Mouse (Mus musculus) layer of hippocampus, adult 2 months (tissue): ENCODE measurements at regions not wholly inside any gene's neighbourhood (a gene's known extent, or its start where the extent isn't known, plus 50 kb on each side); places are given as distances from the start of the nearest gene placed in this dataset.

Experiments
- DNase-seq, 2 experiments: peaks; one replicate each; pipeline ENCODE4 v3.0.0; 2022; ENCODE audit warnings: low spot score in 2 of 2
- H3K27ac ChIP-seq: fragments of 200-600 bp; 2 replicates; pipeline ENCODE4 v1.8.1; 2022
- H3K4me3 ChIP-seq: fragments of 200-600 bp; 2 replicates; pipeline ENCODE4 v1.8.1; 2022; ENCODE audit warnings: mild to moderate bottlenecking
- CTCF ChIP-seq: fragments of 200-600 bp; conservative IDR thresholded peaks from 2 replicates; pipeline ENCODE4 v1.8.1; 2022; ENCODE audit warnings: antibody characterized with exemption, mild to moderate bottlenecking, moderate library complexity

- TF ChIP-seq CTCF: no peak
- Histone ChIP-seq H3K4me3 (no peak overlapping the region), H3K27ac (no peak overlapping the region)
- no peak for DNase-seq
These were observed 497.5 kb downstream of the Plcl1 start for GRCm38 (mm10) chr1:55903177-55903576.

DNA sequence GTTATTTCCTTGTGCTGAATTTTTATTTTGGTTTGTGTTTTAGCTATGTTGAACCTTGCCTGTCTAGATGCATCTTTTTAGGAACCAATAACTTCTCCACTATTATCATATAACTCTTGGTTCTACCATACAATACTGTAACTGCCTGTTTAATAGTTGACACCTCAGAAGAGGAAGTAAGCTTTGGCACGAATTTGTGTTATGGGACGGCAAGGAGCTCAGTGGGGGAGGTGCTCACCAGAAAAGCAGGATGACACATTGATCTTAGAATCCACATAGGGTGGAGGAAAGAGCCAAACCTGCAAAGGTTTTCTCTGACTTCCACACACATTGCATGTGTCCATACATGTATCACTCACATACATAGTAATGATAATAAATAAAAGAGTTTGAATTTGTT, 498.9 kb downstream of the Plcl1 start:
- TF ChIP-seq CTCF: no peak
- DNase-seq: no peak
- Histone ChIP-seq H3K4me3 (no peak overlapping the region), H3K27ac (no peak overlapping the region)

GRCm38 (mm10) chr1:55905232-55905631, 499.5 kb downstream of the Plcl1 start:
- Histone ChIP-seq H3K27ac (no peak overlapping the region), H3K4me3 (no peak overlapping the region)
- no peak for DNase-seq
- peak; percentile 35; the same call in 1 of the 2 replicates for TF ChIP-seq CTCF

GRCm38 (mm10) chr1:55910024-55910423, 504.3 kb downstream of the Plcl1 start:
- TF ChIP-seq CTCF: no peak
- Histone ChIP-seq H3K4me3 (no peak overlapping the region), H3K27ac (no peak overlapping the region)
- no peak for DNase-seq

- DNase-seq: no peak
- Histone ChIP-seq H3K27ac (no peak overlapping the region), H3K4me3 (no peak overlapping the region)
- no peak for TF ChIP-seq CTCF
These were observed 508.6 kb downstream of the Plcl1 start for GRCm38 (mm10) chr1:55914284-55914683.

DNA sequence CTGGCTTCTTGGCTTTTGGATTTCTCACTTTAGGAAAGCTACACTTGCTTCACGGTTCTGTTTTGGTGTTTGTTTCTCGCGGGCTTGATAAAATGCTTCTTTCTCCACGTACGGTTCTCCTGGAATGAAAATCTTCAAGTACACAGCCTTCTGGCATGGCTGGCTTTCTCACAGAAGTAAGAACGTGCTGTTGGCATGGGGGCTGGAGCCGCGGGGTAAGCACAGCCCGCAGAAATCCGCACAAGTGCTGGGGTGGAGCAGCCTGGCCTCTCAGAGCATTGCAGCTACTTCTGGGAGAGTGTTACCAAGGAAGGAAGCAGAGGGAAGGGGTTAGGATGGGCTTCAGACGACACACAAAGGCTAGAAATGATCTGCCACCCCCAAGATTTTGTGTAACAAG, 510.2 kb downstream of the Plcl1 start:
- Histone ChIP-seq H3K4me3 (no peak overlapping the region), H3K27ac (no peak overlapping the region)
- TF ChIP-seq CTCF: no peak
- DNase-seq: no peak

- TF ChIP-seq CTCF: no peak
- Histone ChIP-seq H3K27ac (no peak overlapping the region), H3K4me3 (no peak overlapping the region)
- no peak for DNase-seq
These were observed 513.8 kb downstream of the Plcl1 start for GRCm38 (mm10) chr1:55919516-55919915.

- DNase-seq: no peak
- no peak overlapping the region for H3K27ac ChIP-seq
- TF ChIP-seq CTCF: no peak
- no peak overlapping the region for H3K4me3 ChIP-seq
These were observed 541.2 kb downstream of the Plcl1 start for GRCm38 (mm10) chr1:55946786-55947549.

- no peak for TF ChIP-seq CTCF
- H3K4me3 ChIP-seq: no peak overlapping the region
- DNase-seq: no peak
- H3K27ac ChIP-seq: no peak overlapping the region
These were observed 542.0 kb downstream of the Plcl1 start for GRCm38 (mm10) chr1:55947618-55948283.

DNA sequence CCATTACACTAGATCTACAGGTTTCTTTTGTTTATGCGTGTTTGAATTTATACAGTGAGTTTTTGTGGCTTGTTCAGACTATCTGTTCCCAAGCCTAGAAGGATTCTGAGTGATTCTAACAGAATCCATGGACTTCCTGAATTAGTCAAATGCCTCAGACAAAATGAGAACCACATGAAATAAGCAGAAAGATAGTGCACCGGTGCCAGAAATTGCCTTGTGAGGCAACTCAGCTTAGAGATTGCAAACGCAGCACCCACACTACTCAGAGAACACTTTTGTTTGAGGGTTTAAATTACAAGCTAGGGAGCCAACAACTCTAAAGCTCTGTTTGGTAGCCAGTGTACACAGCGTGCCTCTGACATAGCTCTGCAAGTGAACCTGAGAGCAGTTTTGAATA, 543.9 kb downstream of the Plcl1 start:
- Histone ChIP-seq H3K4me3 (no peak overlapping the region), H3K27ac (no peak overlapping the region)
- DNase-seq: no peak
- TF ChIP-seq CTCF: no peak

GRCm38 (mm10) chr1:55957804-55958445, 552.2 kb downstream of the Plcl1 start:
- no peak overlapping the region for H3K4me3 ChIP-seq
- no peak for DNase-seq
- H3K27ac ChIP-seq: no peak overlapping the region
- no peak for TF ChIP-seq CTCF

- peak; percentile 70 to 89 for DNase-seq
- Histone ChIP-seq H3K4me3 (no peak overlapping the region), H3K27ac (no peak overlapping the region)
- TF ChIP-seq CTCF: peak; percentile 99
These were observed 554.6 kb downstream of the Plcl1 start for GRCm38 (mm10) chr1:55960291-55960690.

GRCm38 (mm10) chr1:55963867-55964266, 558.1 kb downstream of the Plcl1 start:
- DNase-seq: no peak
- Histone ChIP-seq H3K27ac (no peak overlapping the region), H3K4me3 (no peak overlapping the region)
- no peak for TF ChIP-seq CTCF

- no peak for TF ChIP-seq CTCF
- DNase-seq: no peak
- Histone ChIP-seq H3K27ac (no peak overlapping the region), H3K4me3 (no peak overlapping the region)
These were observed 560.6 kb downstream of the Plcl1 start for GRCm38 (mm10) chr1:55966273-55966672.
